Mouse (Mus musculus): ENCODE results near the gene Gm21885.

- TF ChIP-seq POLR2A (IDR thresholded peaks at IDR 0.05; ENCODE audit: insufficient read depth, low read depth, low read length), result no peak
- TF ChIP-seq CTCF (IDR thresholded peaks at IDR 0.05), result no peak
Observed at GRCm38 (mm10) chr11:94322636-94323035, 41.0 kb downstream of the Gm21885 start.
